Mouse (Mus musculus): ENCODE measurements around the gene Mdk. TPM values are rescaled to one million over a fixed set of nuclear protein-coding genes. Genes with fewer than 3 reads are reported as not detected.

Gene Mdk
- polyA plus RNA-seq, 1 experiment from 2014 or later, result 6.8 TPM

DNA sequence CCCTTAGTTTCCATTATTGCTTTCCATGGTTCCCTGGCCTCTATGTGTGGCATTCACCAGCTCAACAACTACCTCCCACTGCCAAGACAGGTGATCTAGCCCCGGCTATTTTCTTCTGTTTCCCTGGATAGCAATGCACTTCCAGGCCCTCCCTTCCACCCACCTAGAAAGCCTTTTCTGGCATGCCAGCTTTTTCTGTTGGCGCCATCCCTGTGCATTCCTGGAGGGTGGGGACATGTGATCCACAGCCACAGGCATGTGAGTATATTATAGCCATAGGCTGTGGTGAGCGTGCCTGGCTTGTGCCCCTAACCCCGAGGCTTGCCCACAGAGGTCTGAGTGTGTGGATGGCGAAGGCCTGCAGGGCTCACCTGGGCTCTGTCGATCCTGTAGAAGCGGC is 4.1 kb upstream of the Mdk start:
- TF ChIP-seq CTCF (IDR thresholded peaks at IDR 0.05; ENCODE audit: low read depth), result no peak
- no peak for TF ChIP-seq EP300 (IDR thresholded peaks at IDR 0.05; ENCODE audit: low read depth)
- H3K4me1 ChIP-seq (ENCODE audit: insufficient read depth), result peaks cover 14% of the 10 kb centered on the region
- no peak overlapping the region for H3K4me2 ChIP-seq (ENCODE audit: low read depth, low read length)
- peaks cover 7% of the 10 kb centered on the region for H3K27me3 ChIP-seq (ENCODE audit: insufficient read depth, low read length)
- H3K4me3 ChIP-seq (ENCODE audit: low read depth, low read length), result no peak overlapping the region
- H3K27ac ChIP-seq (ENCODE audit: low read depth), result no peak overlapping the region
- no peak for DNase-seq
- peaks cover 74% of the 10 kb centered on the region for H3K36me3 ChIP-seq (replicated peaks; ENCODE audit: insufficient read depth, low read length)
- no peak for ATAC-seq
- no peak overlapping the region for H3K9ac ChIP-seq (replicated peaks)
- 92% methylated on average over 7 of the region's 7 CpGs for WGBS (ENCODE audit: insufficient replicate concordance)
- no peaks in the 10 kb centered on the region for H3K9me3 ChIP-seq (ENCODE audit: low read length)

GRCm38 (mm10) chr2:91934826-91935525 is 2.9 kb upstream of the Mdk start:
- H3K4me2 ChIP-seq (ENCODE audit: low read depth, low read length), result no peak overlapping the region
- ATAC-seq (no peak), DNase-seq (no peak)
- no peaks in the 10 kb centered on the region for H3K9me3 ChIP-seq (ENCODE audit: low read length)
- H3K36me3 ChIP-seq (replicated peaks; ENCODE audit: insufficient read depth, low read length), result peaks cover 65% of the 10 kb centered on the region
- H3K4me1 ChIP-seq (ENCODE audit: insufficient read depth), result peaks cover 22% of the 10 kb centered on the region
- TF ChIP-seq CTCF (IDR thresholded peaks at IDR 0.05; ENCODE audit: low read depth), result no peak
- no peak for TF ChIP-seq EP300 (IDR thresholded peaks at IDR 0.05; ENCODE audit: low read depth)
- 80% methylated on average over 9 of the region's 9 CpGs for WGBS (ENCODE audit: insufficient replicate concordance)
- H3K27ac ChIP-seq (ENCODE audit: low read depth), result no peak overlapping the region
- peaks cover 14% of the 10 kb centered on the region for H3K27me3 ChIP-seq (ENCODE audit: insufficient read depth, low read length)
- no peak overlapping the region for H3K4me3 ChIP-seq (ENCODE audit: low read depth, low read length)
- no peak overlapping the region for H3K9ac ChIP-seq (replicated peaks)

DNA sequence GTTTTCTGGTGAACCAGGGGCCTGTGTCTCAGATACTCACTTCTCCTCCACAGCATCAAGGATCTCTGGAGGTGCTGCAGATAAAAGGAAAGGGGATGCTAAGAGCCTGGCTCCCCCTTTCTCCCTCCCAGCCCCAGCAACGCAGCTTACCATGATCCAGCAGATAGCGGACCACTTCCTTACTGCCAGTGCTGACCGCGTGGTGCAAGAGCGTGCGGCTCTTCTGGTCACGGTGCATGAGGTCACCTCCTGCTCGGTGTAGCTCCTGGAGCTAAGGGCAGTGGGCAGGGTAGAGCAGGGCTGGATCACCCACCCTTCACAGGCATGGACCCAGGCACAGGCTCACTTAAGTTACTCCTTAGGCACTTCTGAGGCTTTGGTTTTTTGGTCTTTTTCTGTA is 1.9 kb upstream of the Mdk start:
- ATAC-seq (no peak), DNase-seq (no peak)
- TF ChIP-seq CTCF (IDR thresholded peaks at IDR 0.05; ENCODE audit: low read depth), result no peak
- TF ChIP-seq EP300 (IDR thresholded peaks at IDR 0.05; ENCODE audit: low read depth), result no peak
- H3K4me2 ChIP-seq (ENCODE audit: low read depth, low read length), result no peak overlapping the region
- no peaks in the 10 kb centered on the region for H3K9me3 ChIP-seq (ENCODE audit: low read length)
- peaks cover 22% of the 10 kb centered on the region for H3K4me1 ChIP-seq (ENCODE audit: insufficient read depth)
- H3K4me3 ChIP-seq (ENCODE audit: low read depth, low read length), result no peak overlapping the region
- 49% methylated on average over 8 of the region's 8 CpGs for WGBS (ENCODE audit: insufficient replicate concordance)
- H3K27me3 ChIP-seq (ENCODE audit: insufficient read depth, low read length), result peaks cover 14% of the 10 kb centered on the region
- H3K36me3 ChIP-seq (replicated peaks; ENCODE audit: insufficient read depth, low read length), result peaks cover 56% of the 10 kb centered on the region
- H3K27ac ChIP-seq (ENCODE audit: low read depth), result no peak overlapping the region
- no peak overlapping the region for H3K9ac ChIP-seq (replicated peaks)

- Histone ChIP-seq H3K27me3 (ENCODE audit: insufficient read depth, low read length) (peaks cover 19% of the 10 kb centered on the region), H3K4me2 (ENCODE audit: low read depth, low read length) (no peak overlapping the region), H3K27ac (ENCODE audit: low read depth) (no peak overlapping the region), H3K9ac (replicated peaks) (no peak overlapping the region), H3K4me3 (ENCODE audit: low read depth, low read length) (no peak overlapping the region), H3K4me1 (ENCODE audit: insufficient read depth) (peaks cover 22% of the 10 kb centered on the region), H3K9me3 (ENCODE audit: low read length) (no peaks in the 10 kb centered on the region), H3K36me3 (replicated peaks; ENCODE audit: insufficient read depth, low read length) (peaks cover 50% of the 10 kb centered on the region)
- DNase-seq (no peak), ATAC-seq (no peak)
- WGBS (ENCODE audit: insufficient replicate concordance), result 75% methylated on average over 9 of the region's 9 CpGs
- TF ChIP-seq CTCF (IDR thresholded peaks at IDR 0.05; ENCODE audit: low read depth) (no peak), EP300 (IDR thresholded peaks at IDR 0.05; ENCODE audit: low read depth) (no peak)
Measured at GRCm38 (mm10) chr2:91933471-91933870, 1.4 kb upstream of the Mdk start.

DNA sequence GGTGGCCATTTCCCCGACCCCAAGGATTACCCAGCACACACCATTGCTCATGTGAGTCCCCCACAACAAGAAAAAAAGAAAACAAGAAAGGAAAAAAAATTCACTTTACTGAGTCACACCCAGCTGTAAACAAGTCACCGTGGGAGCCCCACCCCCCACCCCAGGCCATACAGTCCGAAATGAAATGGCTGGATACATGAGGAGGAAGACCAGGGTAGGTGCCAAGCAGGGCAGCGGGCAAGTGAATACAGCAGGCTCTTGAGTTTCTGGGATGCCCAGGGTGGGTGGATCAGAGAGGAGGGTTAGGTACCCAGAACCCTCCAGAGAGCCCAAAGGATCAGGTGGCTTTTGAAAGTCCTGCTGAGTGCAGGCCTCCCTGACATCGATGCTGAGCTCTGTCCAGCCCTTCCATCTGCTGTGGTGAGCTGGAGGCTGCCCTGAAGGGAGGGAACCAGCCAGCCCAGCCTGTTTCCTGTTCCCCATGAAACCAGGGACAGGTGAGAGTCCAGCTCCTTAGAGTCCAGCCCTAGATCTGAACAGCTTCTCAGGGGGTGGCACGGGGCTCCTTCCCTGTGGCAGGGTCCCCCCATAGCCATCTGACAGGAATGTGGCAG is 747 bp upstream of the Mdk start:
- peak overlapping the region; percentile 13; the same call in 1 of the 2 replicates for H3K4me3 ChIP-seq (ENCODE audit: low read depth, low read length)

GRCm38 (mm10) chr2:91931328-91932159 is 553 bp downstream of the Mdk start:
- no peak for DNase-seq
- peak; percentile 18; the same call in 1 of the 2 replicates for ATAC-seq
- 8% methylated on average over 46 of the region's 50 CpGs for WGBS (ENCODE audit: insufficient replicate concordance)
- Histone ChIP-seq H3K27me3 (ENCODE audit: insufficient read depth, low read length) (peaks cover 23% of the 10 kb centered on the region), H3K36me3 (replicated peaks; ENCODE audit: insufficient read depth, low read length) (peaks cover 31% of the 10 kb centered on the region), H3K4me1 (ENCODE audit: insufficient read depth) (peaks cover 22% of the 10 kb centered on the region), H3K27ac (ENCODE audit: low read depth) (no peak overlapping the region), H3K4me2 (ENCODE audit: low read depth, low read length) (peak overlapping the region; percentile 65), H3K9me3 (ENCODE audit: low read length) (no peaks in the 10 kb centered on the region), H3K9ac (replicated peaks) (peak overlapping the region; percentile 12), H3K4me3 (ENCODE audit: low read depth, low read length) (peak overlapping the region; percentile 30; the same call in 1 of the 2 replicates)
- no peak for TF ChIP-seq EP300 (IDR thresholded peaks at IDR 0.05; ENCODE audit: low read depth)
- no peak for TF ChIP-seq CTCF (IDR thresholded peaks at IDR 0.05; ENCODE audit: low read depth)

More for the DNA sequence above, 747 bp upstream of the Mdk start:
- H3K36me3 ChIP-seq (replicated peaks; ENCODE audit: insufficient read depth, low read length), result peaks cover 44% of the 10 kb centered on the region
- 0 out of 2 replicates have a peak overlapping the region, but pooled peaks have one; percentile 11 for H3K9ac ChIP-seq (replicated peaks)
- H3K27me3 ChIP-seq (ENCODE audit: insufficient read depth, low read length), result peaks cover 23% of the 10 kb centered on the region
- H3K27ac ChIP-seq (ENCODE audit: low read depth), result no peak overlapping the region
- WGBS (ENCODE audit: insufficient replicate concordance), result 26% methylated on average over 6 of the region's 6 CpGs
- no peak for ATAC-seq
- peak overlapping the region; percentile 65 for H3K4me2 ChIP-seq (ENCODE audit: low read depth, low read length)
- no peaks in the 10 kb centered on the region for H3K9me3 ChIP-seq (ENCODE audit: low read length)
- DNase-seq, result no peak
- H3K4me1 ChIP-seq (ENCODE audit: insufficient read depth), result peaks cover 22% of the 10 kb centered on the region
- TF ChIP-seq EP300 (IDR thresholded peaks at IDR 0.05; ENCODE audit: low read depth) (no peak), CTCF (IDR thresholded peaks at IDR 0.05; ENCODE audit: low read depth) (no peak)
